Mouse (Mus musculus) B cell, adult (primary cell): ENCODE data around the gene Gm5114. TPM values are rescaled to one million over a fixed set of nuclear protein-coding genes. Genes with fewer than 3 reads are reported as not detected.

Experiments used
- total RNA-seq: library from RNA; stranded (reverse); gene quantifications from 4 replicates; pipeline ENCODE4 v1.2.4, GENCODE M21; 2023; ENCODE audit not compliant: inconsistent age

The Gm5114 gene
- not detected in 4 replicates for total RNA-seq

DNA sequence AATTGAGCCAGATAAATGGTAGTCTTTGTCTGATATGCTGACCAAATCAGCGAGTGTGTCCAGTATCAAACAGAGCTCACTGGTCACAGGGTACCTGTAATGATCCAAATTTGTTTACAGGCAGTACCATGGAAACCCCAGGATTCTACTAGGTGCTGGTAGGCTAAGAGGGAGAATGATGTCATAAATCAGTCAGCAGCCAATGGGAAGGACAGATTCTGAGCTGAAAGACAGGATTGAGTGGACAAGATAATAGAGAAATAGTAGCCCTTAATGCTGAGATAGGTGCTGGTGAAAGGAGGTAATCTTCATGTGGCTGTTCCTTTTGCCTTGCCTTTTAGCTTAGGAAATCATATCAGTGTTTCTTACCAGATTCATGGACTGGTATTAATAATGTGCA is at the start of gene Gm5114:
Gene Gm5114, minus strand, starts transcription at position 101 of the 400 bp plus-strand sequence.

Other genes starting within 250 kb of the Gm5114 start
- 5.9 to 6.1 TPM (median 5.9 TPM) in 4 replicates for gene Zfp619, start 104.6 kb upstream of the Gm5114 start, total RNA-seq